Mouse (Mus musculus) embryonic fibroblast, embryonic 13.5 days (primary cell): ENCODE data around the gene Slc44a3.

Source experiments
- CTCF ChIP-seq: IDR thresholded peaks from 2 replicates; pipeline ENCODE4 v1.5.1; 2011; ENCODE audit warnings: mild to moderate bottlenecking, control low read depth, low read length, moderate library complexity, borderline replicate concordance; ENCODE audit not compliant: insufficient read depth
- POLR2A ChIP-seq: IDR thresholded peaks from 2 replicates; pipeline ENCODE4 v1.6.1; 2011; ENCODE audit warnings: low read depth, mild to moderate bottlenecking, control low read depth, low read length, moderate library complexity

- TF ChIP-seq CTCF (no peak), POLR2A (no peak)
Observed at GRCm38 (mm10) chr3:121574386-121574785, 42.2 kb upstream of the Slc44a3 start.
